Mouse (Mus musculus) retina, postnatal 1 day (tissue): ENCODE data around the gene Nme3.

Source experiments
- DNase-seq: peaks from one replicate; pipeline ENCODE4 v3.0.0-alpha.2; 2012

Gene Nme3

DNA sequence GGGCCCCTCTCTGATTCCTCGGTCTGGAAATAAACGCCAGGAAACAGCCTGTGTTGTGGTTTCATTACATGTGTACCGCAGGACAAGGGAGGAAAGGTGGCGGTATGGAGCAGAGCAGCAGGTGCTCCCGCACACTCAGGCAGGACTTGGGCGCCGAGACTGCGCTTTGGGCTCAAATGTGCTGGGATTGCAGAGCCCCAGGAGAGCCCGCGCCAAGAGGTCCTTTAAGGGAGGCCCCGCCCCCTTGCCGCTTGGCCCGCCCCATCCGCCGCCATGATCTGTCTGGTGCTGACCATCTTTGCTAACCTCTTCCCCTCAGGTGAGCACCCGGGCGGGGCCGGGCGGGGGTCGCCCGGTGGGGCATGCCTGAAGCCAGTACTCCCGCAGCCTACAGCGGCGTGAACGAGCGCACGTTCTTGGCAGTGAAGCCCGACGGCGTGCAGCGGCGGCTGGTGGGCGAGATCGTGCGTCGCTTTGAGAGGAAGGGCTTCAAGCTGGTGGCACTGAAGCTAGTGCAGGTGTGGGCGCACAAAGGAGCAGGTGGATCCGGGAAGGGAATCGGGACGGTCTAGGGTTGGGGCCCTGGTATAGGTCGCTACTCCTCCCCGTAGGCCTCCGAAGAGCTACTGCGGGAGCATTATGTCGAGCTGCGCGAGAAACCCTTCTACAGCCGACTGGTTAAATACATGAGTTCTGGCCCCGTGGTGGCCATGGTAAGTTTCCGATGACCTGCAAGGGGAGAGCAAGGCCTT, at the start of gene Nme3:
Gene Nme3, plus strand, starts transcription at position 260 of the 752 bp plus-strand sequence.
- DNase-seq, result peak; percentile 81

DNA sequence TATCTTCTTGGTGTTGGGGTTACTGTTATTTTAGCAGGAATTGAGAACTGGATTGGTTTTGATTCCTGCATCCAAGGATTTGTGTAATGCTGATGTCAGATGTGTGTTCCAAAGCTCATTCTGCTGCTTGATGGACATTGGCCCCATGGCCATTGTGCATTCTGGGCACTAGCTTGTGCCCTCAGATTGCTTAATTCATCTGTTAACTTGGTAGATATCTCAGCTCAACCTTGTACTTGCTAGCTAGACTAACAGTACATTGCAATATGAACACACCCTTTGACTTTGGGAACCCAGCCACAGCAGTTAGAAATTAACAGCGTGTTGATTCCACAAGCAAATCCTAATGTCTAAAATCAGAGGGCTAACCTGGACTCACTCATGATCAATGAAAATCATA, 48.9 kb upstream of the Nme3 start:
- DNase-seq, result no peak

DNA sequence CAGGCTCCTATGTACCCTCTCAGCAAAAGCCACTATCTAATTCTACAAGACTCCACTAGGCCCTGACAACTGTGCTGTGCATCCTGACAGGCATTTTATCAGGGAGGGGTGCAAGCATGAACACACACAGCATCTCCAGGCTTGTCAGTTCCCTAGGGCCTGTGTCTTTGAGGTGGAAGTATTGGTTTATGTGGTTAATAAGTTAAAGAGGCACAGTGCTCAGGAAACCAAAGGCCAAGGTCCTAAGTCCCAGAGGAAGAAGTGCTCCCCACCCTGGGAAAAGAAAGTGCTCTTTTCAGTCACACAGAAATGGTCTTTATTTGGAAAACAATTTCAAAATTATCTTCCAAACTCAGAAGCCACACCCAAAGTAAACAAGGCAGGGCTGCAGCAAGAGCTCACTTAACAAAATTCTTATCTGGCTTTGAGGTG, 47.7 kb upstream of the Nme3 start:
- no peak for DNase-seq

DNA sequence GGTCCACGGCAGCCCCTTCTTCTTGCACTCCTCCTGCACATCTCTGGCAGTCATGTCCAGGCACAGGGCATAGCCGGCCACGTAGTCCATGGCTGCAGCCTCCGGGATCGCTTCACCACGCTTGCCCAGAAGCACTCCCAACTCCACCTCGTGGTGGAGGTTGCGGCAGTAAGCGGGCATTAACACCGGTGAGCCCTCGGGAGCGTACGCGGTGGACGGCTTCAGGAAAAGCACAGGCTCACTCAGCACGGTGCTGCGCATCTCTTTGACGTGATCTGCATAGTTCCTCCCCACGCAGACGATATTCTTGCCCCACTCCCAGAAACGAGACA, 46.6 kb upstream of the Nme3 start:
- no peak for DNase-seq

DNA sequence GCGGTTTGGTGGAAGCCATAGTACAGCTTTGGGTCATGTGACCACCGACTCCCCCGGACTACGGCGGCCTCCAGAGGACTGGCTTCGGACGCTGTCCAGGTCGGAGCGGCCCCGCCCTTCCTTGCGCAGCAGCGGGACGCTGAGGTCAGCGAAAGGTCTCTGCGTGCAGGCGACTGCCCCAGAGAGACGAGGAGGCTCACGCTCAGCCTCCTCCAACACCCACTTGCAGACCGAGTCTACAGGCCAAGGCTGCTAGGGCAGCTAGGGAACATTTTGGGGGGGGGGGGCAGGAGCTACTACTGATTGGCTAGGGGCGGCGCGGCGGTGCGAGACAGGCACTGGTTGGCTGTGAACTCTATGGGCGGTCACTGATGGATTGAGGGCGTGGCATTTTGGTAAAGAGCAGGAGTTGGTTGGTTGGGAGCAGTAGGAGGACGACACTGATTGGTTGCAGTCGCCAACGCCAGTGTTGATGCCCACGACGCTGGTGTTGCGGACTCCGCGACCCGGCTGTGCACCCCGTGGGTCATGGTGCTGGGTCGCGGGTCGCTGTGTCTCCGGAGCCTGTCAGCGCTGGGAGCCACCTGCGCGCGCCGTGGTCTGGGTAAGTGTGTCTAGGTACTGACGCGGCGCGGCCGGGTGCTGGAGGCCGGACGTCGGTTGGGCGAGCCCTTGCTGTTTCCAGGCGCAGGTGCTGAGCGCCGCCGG, 46.1 kb upstream of the Nme3 start, which contains the start of gene Fahd1:
Gene Fahd1, minus strand, starts transcription at position 300 of the 708 bp plus-strand sequence.
- peak; percentile 100 for DNase-seq

DNA sequence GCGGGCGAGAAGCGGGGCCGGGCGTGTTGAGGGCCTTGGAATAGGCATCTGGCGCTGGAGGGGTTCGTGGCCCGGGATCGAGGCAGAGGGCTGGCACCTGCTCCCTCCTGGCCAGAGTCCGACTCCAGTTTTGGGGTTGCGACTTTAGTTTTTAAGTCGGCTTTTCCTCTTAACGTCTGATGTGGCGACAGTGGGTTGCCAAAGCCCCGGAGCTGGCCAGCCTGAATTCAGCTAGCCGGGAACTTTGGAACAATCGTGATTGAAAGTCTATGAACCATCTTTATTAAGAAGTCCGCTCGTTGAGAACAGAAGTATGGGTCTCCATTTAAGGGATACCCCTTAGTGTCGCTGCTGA, 45.5 kb upstream of the Nme3 start:
- DNase-seq, result no peak

DNA sequence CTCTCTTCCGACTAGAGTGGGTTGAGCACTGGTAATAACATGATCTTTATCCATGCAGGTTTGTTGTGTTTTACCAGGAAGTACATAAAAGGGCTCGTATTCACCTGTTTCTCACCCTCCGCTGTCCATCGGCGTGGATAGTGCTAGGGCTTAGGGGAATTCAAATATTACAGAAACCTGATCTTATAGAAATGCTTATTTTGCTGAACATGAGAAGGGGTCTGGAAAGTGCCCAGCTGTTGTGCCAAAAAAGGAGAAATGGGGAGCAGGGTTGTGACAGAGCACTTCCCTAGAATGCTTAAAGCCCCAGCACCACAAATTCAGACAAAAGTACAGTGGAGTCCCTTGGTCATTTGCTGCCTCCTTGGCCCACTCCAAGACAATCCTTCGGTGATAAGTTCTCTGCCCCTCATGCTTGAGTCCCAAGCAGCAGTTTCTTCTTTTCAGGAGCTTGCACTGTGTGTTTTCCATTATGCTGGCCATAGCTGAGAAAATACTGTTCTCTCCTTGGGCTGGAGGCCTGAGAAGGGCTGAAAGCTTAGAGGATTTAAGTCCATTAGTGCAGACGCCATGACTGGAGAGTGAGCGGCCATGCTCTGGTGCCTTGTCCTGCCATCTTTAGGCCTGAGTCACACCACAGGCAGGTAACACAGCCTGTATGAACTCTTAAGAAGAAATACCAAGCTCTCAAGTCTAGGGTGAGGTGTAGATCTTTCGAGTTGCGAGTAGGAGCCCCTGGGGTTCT, 44.7 kb upstream of the Nme3 start:
- DNase-seq, result no peak

DNA sequence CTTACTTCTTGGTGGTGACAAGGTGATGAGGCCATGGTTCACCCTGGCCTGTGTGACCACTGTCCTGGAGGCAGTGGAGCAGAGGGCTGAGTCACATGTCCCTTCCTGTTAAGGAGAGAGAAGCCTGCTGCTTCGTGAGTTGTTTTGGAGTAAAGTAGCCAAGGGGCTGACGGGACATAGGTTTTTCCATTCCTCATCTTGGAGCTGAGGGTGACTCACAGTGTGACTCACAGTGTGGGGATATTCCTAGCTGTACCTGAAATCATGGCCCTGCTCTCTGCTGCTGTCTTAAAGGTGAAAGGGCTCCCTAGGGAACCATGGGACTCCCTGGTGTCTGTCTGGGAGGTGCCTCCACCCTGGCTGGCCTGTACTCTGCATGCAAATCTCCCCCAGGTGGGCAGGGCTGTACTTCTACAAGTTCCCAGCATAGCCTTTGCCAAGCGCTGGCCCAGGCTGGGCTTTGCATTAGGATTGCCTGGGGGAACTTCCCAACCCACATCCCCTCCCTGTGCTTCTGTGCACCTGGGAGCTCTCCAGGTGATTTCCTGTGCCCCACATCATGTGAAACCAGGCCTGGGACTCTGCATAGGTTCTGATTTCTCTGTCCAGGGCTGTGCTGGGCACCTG, 40.3 kb upstream of the Nme3 start:
- no peak for DNase-seq

DNA sequence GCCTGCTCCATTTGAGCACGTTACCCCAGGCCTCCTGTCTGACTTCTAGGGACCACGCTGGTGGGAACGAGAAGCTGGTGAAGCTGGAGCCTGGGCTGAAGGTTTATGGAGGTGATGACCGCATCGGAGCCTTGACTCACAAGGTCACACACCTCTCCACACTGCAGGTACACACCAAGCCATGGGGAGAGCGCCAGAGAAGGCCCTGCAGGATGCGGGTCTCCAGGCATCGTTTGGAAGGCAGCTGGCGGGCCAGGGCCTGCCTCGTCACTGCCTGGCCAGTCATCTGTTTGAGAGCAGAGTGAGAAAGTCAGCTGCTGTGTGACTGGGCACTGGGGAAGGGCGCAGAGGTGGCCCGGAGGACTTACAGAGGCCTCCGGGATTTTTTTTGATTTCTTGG, 39.7 kb upstream of the Nme3 start:
- DNase-seq, result no peak

DNA sequence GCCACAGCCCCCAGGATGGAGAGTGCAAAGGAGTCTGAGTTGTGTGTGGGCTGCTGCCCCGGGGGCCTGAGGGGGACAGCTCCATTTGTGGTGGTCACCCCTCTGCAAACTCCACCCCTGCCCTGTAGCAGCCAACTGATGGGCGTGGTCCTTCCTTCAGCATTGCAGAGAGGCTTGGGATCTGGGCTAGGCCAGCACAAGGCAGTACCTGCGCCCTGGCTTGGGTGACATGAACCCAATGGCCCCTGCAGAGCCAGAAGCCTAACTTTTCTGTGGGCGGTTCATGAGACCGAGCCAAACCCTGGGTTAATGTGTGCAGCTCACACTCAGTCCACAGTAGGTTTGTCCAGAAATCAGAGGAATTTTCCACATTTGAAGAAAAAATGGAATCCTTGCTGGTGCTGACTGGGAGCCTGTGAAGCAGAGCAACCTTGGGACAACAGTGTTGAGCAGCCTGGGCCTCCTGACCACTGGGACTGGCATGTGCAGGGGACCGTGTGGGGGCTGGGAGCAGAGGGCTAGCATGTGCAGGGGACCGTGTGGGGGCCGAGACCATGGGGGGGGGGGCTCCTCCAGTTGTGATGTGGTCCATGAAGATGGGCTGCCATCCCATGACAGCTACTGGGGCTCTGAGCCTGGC, 38.3 kb upstream of the Nme3 start:
- DNase-seq, result no peak

DNA sequence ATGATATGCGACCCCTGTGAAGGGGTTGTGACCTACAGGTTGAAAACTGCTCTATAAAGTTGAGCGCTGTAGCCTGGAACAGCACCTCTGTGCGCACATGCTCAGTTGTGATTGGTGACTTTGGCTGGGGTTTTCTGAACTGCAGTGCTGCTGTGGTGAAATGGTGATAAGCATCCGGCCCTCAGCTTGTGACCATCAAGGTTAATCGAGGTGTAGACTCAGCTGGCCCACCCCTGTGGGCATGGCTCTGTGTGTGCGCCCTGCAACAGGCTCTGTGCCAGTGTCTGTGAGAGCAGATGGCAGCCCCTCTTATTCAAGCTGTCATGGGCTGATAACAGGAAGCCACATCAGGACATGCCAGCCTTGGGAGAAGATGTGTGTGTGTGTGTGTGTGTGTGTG, 37.3 kb upstream of the Nme3 start:
- no peak for DNase-seq

DNA sequence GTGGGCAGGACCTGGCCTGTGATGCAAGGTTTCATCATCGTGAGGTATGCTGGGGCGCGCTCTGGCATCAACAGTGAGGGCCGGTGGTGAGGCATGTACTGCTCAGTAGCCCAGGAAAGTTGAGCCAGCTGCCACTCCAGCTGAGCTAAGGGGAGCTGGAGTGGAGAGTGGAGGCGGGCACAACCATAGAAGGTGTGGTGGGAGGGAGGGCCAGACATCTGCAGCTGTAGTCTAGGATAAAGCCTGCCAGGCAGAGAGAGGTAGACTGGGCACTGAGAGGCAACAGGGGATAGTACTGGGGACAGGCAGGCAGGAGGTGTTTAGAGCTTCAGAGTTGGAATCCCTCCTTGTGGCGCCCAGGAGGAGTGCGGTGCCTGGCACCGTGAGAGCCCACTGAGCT, 36.2 kb upstream of the Nme3 start:
- DNase-seq, result no peak

DNA sequence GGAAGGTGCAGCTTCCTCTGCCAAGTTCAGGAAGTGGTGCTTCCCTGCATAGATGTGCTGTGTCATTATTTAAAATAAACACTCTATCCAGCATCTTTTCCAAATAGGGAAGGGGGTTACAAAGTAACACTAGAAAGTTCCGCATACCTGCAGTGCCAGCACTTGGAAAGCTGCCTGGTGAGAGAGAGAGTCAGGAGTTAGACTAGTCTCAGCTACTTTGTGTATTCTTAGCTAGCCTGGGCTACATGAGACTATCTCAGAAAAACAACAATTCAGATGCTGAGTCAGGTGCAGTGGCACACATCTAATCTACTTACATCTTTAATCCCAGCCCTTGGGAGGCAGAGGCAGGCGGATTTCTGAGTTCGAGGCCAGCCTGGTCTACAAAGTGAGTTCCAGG, 34.5 kb upstream of the Nme3 start:
- DNase-seq, result no peak

DNA sequence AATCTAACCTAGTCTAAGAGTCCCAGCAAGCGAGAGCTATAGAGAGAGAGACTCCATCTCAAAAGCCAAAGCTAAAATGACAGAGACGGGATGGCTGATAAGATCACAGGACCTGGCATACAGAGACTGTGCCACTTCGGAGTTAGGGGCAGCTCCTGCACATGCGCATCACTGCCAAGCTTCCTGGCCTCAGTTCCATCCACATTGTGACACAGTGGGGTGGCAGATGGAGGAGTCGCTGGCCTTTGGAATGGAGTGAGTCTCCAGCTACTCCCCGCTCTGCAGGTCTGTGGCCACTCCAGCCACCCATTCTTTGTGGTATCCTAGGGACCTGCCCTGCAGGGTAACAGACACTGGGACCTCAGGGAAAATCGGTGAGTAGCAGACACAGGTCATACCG, 30.5 kb upstream of the Nme3 start, which contains the start of gene Igfals:
Gene Igfals, plus strand, starts transcription at position 222 of the 400 bp plus-strand sequence.
- DNase-seq, result no peak

DNA sequence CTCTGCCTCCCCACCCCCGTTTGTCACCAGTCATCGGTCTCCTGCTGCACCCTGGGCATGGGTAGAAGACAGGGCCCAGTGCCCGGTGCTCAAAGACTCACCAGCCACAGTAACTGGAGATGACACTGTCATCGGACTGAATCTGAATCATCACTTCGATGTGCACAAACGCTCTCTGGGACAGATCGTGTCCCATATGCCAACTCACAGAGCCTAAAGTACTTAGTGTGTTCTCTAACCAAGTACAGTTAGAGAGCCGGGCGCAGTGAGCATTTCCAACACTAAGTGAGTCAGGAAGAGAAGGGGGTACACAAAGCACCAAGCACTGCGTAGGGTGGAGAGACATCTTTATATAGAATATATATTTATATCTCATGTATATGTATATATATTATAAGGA, 28.4 kb upstream of the Nme3 start:
- DNase-seq, result no peak

DNA sequence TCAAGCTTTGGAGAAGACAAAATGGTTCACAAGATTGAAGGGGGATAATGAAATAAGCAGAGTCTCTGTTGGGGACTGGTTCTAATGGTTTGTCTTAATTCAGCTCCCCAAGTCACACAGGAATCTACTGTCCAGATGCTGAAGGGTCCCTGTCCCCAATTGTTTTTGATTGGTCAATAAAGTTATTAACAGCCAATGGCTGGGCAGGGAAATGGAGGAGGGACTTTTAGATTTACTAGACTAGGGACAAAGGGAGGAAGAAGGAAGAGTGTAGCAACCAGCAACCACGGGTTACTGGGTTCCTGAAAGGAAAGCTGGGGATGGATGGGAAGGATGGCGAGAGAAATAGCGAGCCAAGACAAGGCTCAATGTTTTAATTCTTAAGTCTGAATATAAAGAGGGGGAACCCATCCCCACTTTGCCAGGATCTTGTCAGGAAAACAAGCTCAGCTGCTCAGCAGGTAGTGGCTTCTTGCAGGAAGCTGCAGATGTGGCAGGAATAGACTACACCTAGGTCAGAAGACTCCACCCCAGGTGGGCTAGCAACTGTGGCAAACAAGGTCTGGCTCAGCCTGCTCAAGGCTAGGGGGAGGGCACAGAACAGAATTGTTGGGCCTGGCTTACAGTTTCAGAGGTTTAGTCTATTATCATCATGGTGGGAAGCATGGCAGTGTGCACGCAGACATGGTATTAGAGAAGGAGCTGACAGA, 22.4 kb upstream of the Nme3 start:
- DNase-seq, result no peak

DNA sequence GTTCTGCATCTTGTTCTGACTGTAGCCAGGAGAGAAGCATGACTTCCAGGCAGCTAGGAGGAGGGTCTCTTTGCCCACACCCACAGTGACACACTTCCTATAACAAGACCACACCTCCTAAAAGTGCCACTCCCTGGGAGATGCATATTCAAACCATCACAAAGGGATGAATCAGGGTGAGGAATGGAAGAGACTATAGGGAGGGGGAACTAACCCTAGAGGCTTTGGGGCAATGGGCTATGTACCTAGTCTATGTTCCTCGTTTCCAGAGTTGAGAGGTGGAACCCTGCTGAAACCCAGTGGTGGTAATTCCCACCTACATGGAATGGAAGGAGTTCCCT, 21.9 kb upstream of the Nme3 start:
- no peak for DNase-seq

DNA sequence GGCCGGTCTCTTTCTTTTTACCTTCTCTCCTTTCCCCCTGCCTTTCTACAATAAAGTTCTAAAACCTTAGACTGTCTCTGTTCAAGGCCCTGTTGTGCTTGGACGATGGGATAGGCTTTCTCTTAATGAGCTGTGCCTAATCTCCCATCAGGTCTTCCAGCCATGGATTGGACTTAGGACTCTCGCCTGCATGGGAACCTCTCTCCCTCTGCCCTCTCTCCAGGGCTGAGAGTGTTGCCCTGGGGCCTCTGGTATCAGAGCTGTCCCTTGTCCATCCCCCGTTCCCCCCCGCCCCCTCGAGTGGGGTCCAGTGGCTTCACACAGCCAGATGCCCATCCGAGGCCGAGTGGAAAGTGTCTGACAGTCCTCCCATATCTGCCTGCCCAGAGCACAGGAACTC, 21.3 kb upstream of the Nme3 start:
- no peak for DNase-seq

DNA sequence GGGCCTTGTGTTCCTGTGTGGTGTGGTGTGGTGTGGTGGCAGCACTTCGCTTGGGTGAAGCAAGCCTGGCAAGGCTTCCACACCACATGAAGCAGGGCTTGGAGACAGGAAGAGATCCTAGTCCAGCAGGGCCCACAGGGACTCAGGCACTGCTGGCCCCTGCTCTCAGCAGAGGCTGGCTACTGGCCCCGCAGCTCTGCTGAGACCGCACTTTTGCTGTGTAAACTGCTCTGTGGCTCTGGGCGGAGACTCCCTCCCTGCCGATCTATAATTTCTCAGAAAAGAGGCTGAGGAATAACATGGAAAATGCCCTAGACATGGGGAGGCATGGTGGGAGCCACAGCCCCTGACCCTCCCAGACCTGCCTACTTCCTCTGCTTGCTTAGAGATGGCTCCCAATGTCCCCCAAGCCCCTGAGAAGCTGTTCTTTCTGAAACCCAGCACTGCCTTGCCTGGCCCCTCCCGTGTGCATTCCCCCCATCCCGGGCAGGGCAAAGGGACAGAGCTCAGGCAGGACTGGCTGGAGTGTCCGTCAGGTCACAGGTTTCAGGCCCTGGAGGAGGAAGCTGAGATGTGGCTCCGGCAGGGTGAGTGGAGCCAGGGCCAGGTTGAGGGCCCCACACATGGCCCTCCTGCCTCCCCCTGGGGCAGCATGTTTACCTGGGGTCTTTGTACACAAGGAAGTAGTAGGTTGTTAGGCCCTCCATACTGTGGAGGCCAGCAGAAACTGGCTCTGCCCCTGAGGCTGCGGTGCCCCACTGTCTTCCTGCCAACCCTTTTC, 18.8 kb upstream of the Nme3 start:
- DNase-seq, result no peak

DNA sequence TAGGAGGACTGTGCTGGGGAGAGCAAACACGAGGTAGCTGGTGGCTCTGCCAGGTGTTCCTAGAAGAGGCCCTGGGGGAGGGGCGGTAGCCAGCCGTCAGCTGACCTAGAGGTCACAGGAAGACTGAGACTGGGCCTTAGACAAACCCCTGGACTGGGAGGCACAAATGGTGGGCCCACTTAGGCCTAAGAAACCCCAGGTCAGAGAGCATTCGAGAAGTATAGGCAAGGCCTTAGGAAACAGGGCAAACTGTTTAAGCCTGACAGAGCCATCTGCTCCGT, 18.2 kb upstream of the Nme3 start:
- DNase-seq, result no peak

DNA sequence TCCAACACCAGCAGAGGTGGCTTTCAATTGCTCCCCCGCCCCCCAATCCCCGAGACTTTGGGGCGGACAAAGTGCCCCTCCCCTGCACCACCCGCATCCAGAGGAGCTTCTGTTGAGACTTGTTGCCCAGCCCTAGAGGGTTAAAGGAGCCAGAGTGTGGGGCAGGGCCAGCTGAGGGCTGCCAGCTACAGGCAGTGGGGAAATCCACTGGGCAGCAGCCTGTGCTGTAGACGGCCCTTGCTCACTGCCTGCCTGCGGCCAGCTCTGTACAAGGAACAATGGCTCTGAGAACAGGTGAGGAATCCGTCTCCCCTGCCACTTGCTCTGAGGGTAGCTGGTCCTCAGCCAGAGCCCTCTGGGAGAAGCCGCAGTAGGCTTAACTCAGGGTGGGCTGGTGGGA, 17.8 kb upstream of the Nme3 start:
- DNase-seq, result no peak
